Mouse (Mus musculus) neural tube, embryonic 13.5 days (tissue): ENCODE data around the gene Thumpd3. TPM values are rescaled to one million over a fixed set of nuclear protein-coding genes. Genes with fewer than 3 reads are reported as not detected.

Experiments used
- ATAC-seq: fragments of 200-750 bp; cut with Nextera tagmentation; 2 replicates; pipeline ENCODE4 v1.8.0; 2017; ENCODE audit warnings: low read depth, mild to moderate bottlenecking, moderate TSS enrichment, moderate library complexity
- H3K27ac ChIP-seq: fragments of 300-500 bp; sonication (generic); replicated peaks from 2 replicates; pipeline ENCODE4 v1.5.1; 2015; ENCODE audit warnings: moderate library complexity, mild to moderate bottlenecking, inconsistent platforms
- H3K27me3 ChIP-seq: fragments of 300-500 bp; sonication (generic); 2 replicates; pipeline ENCODE4 v1.6.1; 2015; ENCODE audit warnings: mild to moderate bottlenecking, inconsistent platforms
- H3K36me3 ChIP-seq: fragments of 300-500 bp; sonication (generic); 2 replicates; pipeline ENCODE4 v1.6.1; 2015; ENCODE audit warnings: mild to moderate bottlenecking, inconsistent platforms
- H3K4me1 ChIP-seq: fragments of 300-500 bp; sonication (generic); replicated peaks from 2 replicates; pipeline ENCODE4 v1.6.1; 2015; ENCODE audit warnings: inconsistent platforms
- H3K4me2 ChIP-seq: fragments of 300-500 bp; sonication (generic); 2 replicates; pipeline ENCODE4 v1.6.1; 2015; ENCODE audit warnings: inconsistent platforms, mild to moderate bottlenecking, moderate library complexity
- H3K4me3 ChIP-seq: fragments of 300-500 bp; sonication (generic); 2 replicates; pipeline ENCODE4 v1.5.1; 2015; ENCODE audit warnings: mild to moderate bottlenecking, inconsistent platforms
- H3K9ac ChIP-seq: fragments of 300-500 bp; sonication (generic); 2 replicates; pipeline ENCODE4 v1.6.1; 2015; ENCODE audit warnings: moderate library complexity, mild to moderate bottlenecking, inconsistent platforms
- H3K9me3 ChIP-seq: fragments of 300-500 bp; sonication (generic); 2 replicates; pipeline ENCODE4 v1.6.1; 2016; ENCODE audit warnings: inconsistent platforms
- WGBS: fragments of 180-500 bp; shearing (Covaris S2); methylation state at CpG from one replicate; pipeline ENCODE4 v1.1.7; 2015; 5-methylcytosine and 5-hydroxymethylcytosine counted together
- polyA plus RNA-seq: library from polyadenylated mRNA; unstranded; fragments of >200 nt; fragmentation: Nextera tagmentation; extraction: Ambion mirVana; gene quantifications from 2 replicates; pipeline ENCODE4 v1.2.1, GENCODE M21; 2015

Thumpd3 gene
- polyA plus RNA-seq, 1 experiment from 2014 or later, result 58.8 TPM

DNA sequence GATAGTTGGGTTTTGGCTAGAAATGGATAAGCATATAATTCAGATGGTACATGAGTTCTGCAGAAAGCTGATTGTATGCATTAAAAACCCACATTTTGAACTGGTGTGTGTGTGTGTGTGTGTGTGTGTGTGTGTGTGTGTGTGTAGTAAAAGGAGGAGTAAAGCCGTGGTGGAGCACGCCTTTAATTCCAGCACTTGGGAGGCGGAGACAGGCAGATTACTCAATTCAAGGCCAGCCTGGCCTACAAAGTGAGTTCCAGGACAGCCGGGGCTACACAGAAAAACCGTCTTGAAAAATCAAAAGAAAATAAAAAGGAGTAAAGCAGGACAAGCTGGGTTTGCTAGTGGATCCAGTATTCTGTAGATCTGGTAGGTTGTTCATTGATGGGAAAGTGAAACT is 51.6 kb downstream of the Thumpd3 start:
- Histone ChIP-seq H3K4me2 (no peak overlapping the region), H3K9me3 (no peaks in the 10 kb centered on the region), H3K36me3 (no peaks in the 10 kb centered on the region), H3K4me1 (peaks cover 15% of the 10 kb centered on the region), H3K27ac (no peak overlapping the region), H3K27me3 (no peaks in the 10 kb centered on the region), H3K4me3 (no peak overlapping the region), H3K9ac (no peak overlapping the region)
- no peak for ATAC-seq
- WGBS, result 91% methylated on average over 5 of the region's 5 CpGs

DNA sequence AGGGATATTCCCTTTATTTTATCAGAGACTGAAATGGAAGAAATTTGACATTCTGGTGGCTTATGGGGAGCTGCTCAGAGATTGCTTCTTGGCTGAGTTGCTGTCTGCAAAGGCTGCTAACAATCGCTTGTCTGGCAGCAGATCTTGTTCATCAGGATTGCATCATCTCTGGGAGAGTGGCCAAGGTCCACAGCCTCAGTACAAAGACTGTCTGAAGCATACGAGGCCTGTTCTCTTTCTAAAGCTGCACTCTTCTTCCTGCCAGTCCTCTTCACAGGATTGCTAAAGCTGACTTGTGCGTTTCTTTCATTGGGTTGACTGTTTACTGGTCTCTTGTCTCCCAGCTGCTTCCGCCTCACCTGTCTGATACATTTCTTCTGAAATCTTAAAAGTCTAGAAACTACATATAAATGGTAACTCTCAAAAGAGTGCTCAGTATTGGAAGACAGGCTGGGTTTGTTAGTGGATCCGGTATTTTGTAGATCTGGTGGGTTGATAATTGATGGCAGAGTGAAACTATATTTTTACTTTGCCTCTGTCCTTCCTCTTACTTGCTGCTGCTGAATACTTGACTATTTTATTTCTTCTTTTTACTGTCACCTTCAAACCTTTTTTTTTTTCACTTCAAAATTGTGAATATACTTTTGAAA is 53.7 kb downstream of the Thumpd3 start:
- H3K4me2 ChIP-seq, result no peak overlapping the region
- peak overlapping the region; percentile 32; the same call in 1 of the 2 replicates for H3K9ac ChIP-seq
- H3K4me1 ChIP-seq, result peaks cover 15% of the 10 kb centered on the region
- WGBS, result 40% methylated on average over 5 of the region's 5 CpGs
- peak; percentile 85 for ATAC-seq
- H3K9me3 ChIP-seq, result no peaks in the 10 kb centered on the region
- H3K4me3 ChIP-seq, result no peak overlapping the region
- H3K27me3 ChIP-seq, result no peaks in the 10 kb centered on the region
- H3K36me3 ChIP-seq, result peaks cover under 1% of the 10 kb centered on the region; the same call in 1 of the 2 replicates
- H3K27ac ChIP-seq, result peak overlapping the region; percentile 80

DNA sequence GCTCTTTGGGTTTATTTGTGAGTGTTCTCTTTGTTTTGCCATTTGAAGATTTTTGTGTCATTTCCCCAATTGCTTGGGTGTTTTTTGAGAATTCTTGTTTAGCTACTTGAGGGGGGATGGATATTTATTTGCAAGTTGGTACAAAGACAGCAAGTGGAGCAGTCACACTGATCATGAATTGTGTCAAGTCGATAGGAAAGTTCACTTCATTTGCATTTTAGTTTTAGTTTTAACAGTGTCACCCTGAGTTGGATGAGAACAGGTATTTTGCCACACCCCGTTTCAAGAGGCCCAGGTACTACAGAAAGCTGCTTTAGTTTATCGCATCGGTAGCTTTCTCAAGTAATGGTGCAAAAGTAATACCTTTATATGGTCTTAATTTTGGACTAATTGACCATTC is 56.5 kb downstream of the Thumpd3 start:
- WGBS, result 84% methylated on average over 4 of the region's 4 CpGs
- Histone ChIP-seq H3K27me3 (no peaks in the 10 kb centered on the region), H3K9me3 (no peaks in the 10 kb centered on the region), H3K4me3 (no peak overlapping the region), H3K4me2 (no peak overlapping the region), H3K36me3 (peaks cover 10% of the 10 kb centered on the region), H3K27ac (no peak overlapping the region), H3K4me1 (peaks cover 15% of the 10 kb centered on the region), H3K9ac (no peak overlapping the region)
- no peak for ATAC-seq

DNA sequence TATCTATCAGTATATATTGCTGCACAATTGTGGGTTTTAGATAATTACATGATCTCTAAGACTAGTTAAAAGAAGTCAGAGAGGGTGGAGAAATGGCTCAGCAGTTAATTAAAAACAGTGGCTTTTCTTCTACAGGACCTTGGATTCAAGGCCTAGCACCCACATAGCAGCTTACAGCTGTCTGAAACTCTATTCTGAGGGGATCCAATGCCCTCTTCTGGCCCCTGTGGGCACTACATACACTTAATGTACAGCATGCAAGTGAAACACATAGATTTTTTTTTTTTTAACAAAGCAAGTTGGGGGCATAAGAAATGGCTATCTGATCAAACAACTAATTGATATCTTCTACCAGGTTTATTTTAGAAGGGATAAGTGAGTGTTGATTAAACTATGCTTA is 57.7 kb downstream of the Thumpd3 start:
- no peak overlapping the region for H3K9ac ChIP-seq
- ATAC-seq, result no peak

DNA sequence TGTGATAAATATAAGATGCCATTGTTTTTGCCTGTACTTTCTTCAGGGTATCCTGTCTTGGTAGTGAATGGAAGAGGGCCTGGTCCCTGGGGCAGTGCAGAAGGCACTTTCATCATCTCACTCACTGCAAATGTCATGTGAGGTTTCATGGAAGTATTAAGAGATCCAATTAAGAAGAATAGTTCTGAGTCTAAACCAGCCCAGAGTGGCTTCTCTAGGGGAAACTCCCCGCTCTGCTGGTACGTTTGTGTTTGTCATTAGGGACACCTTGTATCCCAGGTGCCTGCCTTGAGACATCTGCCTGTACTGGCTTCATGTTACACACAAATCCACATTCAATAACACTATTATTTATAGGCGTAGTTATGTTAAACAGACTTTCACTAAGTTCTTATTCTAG is 63.4 kb downstream of the Thumpd3 start:
- H3K4me1 ChIP-seq, result no peaks in the 10 kb centered on the region
- no peaks in the 10 kb centered on the region for H3K27me3 ChIP-seq
- H3K36me3 ChIP-seq, result peaks cover 49% of the 10 kb centered on the region
- H3K9ac ChIP-seq, result no peak overlapping the region
- ATAC-seq, result no peak
- no peak overlapping the region for H3K27ac ChIP-seq
- H3K4me3 ChIP-seq, result no peak overlapping the region
- no peaks in the 10 kb centered on the region for H3K9me3 ChIP-seq
- H3K4me2 ChIP-seq, result no peak overlapping the region
- WGBS, result 86% methylated on average over 3 of the region's 3 CpGs

More for the DNA sequence above, 57.7 kb downstream of the Thumpd3 start:
- Histone ChIP-seq H3K27me3 (no peaks in the 10 kb centered on the region), H3K9me3 (no peaks in the 10 kb centered on the region), H3K4me3 (no peak overlapping the region), H3K27ac (no peak overlapping the region), H3K4me2 (no peak overlapping the region), H3K36me3 (peaks cover 14% of the 10 kb centered on the region), H3K4me1 (peaks cover 15% of the 10 kb centered on the region)

DNA sequence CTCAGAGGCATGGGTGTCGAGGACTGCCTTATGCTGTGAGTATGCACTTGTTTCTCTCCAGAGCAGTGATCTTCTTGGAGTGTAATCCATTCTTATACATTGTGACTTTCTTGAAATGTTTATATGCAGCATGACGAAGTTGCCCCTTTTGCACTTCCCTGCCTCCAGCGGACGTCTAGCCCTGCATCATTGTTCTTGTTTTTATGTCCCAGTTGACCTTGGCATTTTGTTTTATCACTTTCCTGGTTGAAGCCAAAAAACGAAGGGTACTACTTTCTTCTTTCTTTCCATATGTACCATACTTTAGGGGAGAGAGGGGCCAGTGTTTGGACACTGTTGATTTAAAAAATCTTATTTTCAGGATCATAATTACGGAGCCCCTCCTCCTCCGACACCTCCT is 63.9 kb downstream of the Thumpd3 start:
- no peaks in the 10 kb centered on the region for H3K9me3 ChIP-seq
- no peak for ATAC-seq
- no peak overlapping the region for H3K27ac ChIP-seq
- no peak overlapping the region for H3K4me3 ChIP-seq
- 87% methylated on average over 7 of the region's 7 CpGs for WGBS
- peaks cover 52% of the 10 kb centered on the region for H3K36me3 ChIP-seq
- H3K9ac ChIP-seq, result no peak overlapping the region
- no peaks in the 10 kb centered on the region for H3K4me1 ChIP-seq
- no peak overlapping the region for H3K4me2 ChIP-seq
- no peaks in the 10 kb centered on the region for H3K27me3 ChIP-seq

Other genes starting within 250 kb of the Thumpd3 start
- gene Srgap3, start 99.0 kb upstream of the Thumpd3 start, polyA plus RNA-seq, result 29.2 and 30.8 TPM in 2 replicates
- 50.3 and 54.0 TPM in 2 replicates for gene Setd5, start 31.1 kb downstream of the Thumpd3 start, polyA plus RNA-seq
- gene Lhfpl4, start 149.2 kb downstream of the Thumpd3 start, polyA plus RNA-seq, result 47.1 and 49.3 TPM in 2 replicates
- gene Mtmr14, start 191.6 kb downstream of the Thumpd3 start, polyA plus RNA-seq, result 36.8 and 37.0 TPM in 2 replicates
- gene Cpne9, start 236.1 kb downstream of the Thumpd3 start, polyA plus RNA-seq, result 0.31 and 0.58 TPM in 2 replicates